Mouse (Mus musculus) monocyte, adult 5-6 weeks (primary cell): Measurements from ENCODE around the gene Ccdc155. TPM values are rescaled to one million over a fixed set of nuclear protein-coding genes. Genes with fewer than 3 reads are reported as not detected.

ENCODE experiments used
- ATAC-seq: fragments of 153-309, 156-312 bp; replicated peaks from 2 replicates; pipeline ENCODE4 v1.8.0; 2017; ENCODE audit warnings: mild to moderate bottlenecking; ENCODE audit not compliant: low TSS enrichment, insufficient number of reproducible peaks, severe bottlenecking, poor library complexity, low FRiP score
- total RNA-seq: library from RNA; stranded (forward); fragments of 200-1000, 200-491, 200-594 nt; gene quantifications from 3 replicates; pipeline ENCODE4 v1.2.3, GENCODE M21; 2017

The Ccdc155 gene
- total RNA-seq, 1 experiment from 2014 or later, result not detected

DNA sequence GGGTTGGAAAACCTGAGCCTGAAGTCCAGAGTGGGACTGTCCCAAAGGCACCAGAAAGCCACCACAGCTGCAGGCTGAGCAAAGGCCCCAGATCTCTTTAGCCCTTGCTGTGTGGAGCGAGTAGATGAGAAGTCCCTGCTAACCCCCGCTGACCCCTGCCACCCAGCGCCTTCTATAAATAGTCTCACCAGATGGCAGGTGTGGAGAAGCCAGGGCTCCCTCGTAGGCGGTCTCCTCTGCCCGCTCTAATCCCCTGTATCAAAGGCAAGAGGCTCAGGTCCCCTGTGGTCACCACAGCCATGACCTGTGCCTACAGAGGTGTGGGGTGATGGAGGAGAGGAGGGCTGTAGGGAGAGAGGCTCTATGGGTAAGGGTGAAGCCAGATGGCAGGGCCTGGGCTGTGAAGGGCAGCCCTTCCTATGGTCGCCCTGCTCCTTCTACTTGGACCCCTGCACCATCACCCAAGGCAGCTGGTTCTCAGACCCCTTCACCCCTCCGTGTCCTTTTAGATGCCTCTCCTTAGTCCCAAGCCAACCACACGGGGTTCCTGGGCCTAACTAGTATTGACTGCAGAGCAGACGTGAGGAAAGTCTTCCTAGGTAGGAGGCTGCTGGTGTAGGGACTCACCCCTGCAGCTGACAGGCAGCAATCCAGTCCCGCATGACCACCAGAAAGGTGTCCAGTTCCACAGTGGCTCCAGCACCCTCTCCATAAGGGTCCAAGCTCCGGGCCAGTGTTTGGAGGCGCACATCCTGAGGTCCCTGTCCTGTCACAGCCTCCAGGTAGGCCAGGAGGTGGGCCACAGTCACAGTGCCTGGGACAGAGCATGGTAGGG is 9.1 kb downstream of the Ccdc155 start:
- ATAC-seq, result no peak

DNA sequence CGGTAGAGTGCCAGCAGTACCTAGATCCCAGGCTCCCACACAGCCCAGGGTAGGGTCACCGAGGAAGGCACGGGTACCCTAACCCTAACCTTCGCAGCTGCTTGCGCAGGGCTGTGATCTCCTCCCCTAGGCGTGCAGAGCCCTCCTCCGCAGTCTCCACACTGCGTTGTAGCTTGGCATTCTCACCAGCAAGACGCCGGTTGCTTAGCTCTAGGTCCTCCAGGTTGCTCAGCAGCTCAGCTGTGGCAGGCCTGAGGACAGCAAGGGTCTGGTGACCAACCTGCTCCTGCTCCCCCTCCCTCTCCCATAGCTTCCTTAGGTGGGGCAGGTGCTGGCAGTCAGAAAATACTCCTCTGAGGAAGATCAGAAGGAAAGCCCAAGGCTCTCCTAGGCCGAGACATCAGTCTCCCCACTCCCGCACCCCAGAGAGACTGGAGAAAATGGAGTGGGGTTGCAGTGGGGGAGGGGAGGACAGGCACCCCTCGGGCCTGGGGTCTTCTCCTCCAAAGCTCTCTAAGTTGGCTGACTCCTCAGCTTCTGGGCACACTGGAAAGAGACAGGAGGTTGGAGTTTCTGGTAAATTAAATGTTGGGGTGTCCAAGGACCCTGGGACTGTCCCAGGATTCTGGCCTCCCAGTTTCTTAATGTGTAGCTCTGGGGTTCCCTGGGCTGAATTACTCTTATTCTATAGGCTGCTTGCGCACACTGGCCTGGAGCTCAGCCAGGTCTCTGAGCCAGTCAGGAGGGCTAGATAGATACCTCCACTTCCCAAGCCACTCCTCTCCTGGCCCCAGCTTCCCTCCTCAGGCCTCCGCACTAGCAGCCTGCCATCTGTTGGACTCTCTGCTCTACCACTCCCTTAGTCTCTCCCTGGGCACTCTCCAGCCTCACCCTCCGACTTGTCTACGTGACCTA is 10.6 kb downstream of the Ccdc155 start:
- ATAC-seq, result no peak

DNA sequence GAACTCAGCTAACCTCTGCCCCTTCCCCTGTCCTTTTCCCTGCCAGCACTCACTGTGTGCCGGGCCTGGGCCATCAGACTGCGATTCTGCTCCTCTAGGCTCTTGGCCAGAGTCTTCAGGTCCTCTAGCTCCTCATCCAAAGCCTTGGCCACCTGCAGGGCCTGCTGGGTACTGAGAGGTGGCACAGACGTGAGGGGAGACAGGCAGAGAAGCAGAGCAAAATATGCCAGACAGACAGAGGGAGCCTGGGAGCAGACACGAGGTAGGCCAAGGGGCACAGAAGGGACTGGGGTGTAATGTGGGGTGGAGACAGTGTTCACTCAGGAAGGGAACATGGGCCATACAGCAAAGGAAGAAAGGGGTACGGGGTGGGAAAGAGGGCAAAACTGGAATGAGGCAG is 11.3 kb downstream of the Ccdc155 start:
- no peak for ATAC-seq

DNA sequence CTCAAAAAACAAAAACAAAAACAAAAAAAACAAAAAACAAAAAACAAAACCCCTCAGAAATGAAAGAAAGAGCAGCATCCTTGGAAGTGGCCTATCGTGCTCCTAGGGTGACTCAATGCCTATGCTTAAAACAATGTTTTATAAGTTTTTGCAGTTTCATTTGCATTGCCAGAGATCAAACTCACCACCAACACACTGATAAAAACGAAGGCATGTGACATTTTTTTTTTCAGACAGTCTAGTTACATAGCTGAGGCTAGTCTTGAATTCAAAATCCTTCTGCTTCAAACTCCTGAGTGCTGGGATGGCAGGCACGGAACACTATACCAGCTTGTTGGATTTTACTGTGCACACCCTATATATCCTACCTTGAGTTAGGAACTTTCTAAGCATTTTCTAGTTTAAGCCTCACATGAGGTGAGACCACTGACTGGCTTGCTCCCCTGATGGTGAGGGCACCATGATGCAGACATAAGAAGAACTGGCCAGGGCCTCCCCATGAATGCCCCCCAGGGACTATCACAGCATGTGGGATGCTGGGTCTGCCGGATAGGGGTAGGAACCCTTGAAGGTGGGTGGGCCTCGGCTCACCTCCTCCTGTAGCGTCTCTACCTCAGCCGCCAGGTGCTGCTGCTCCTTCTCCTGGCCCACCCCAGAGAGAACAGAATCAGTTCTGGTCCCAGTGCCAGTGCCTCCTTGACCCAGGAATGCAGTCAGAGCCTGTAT is 11.9 kb downstream of the Ccdc155 start:
- no peak for ATAC-seq

DNA sequence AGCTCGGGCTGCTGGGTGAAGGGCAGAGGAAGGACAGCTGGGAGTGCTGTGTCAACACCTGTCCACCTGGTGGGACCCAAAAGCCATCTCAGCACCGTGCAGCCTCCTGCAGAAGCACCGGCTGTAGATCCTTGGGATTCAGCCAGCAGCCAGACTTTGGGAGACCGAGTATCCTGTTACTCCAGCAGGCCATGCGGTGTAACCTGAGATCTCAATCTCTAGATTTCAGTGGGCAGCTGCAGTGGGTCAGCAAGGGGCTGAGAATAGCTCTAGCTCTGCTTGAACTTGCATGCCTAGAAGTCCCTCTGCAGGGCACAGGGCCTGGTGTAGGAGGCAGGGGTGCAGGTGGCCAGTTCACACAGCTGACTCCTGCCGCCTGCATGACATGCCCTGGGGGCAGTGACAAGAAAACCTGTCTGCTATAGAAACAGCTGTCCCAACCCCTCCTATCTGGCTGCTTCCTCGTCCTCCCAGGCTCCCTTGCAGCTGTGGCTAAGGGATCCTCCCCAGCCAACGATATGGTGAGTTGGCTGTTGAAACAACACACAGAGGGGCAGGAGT is 12.8 kb downstream of the Ccdc155 start:
- no peak for ATAC-seq

DNA sequence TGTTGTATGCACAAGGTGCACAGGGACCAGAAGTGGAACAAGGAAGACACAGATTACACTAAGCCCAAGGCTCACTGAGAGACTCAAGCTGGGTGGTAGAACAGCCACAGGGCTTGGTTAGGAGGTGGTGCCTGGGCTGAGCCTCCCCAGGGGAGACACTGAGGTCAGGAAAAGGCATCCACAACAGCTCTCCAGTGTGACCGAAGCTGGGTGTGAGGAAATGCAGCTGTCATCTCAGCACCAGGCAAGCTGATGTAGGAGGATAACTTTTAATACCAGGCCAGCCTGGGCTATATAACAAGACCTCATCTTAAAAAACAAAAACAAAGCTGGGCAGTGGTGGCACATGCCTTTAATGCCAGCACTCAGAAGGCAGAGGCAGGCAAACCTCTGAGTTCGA is 13.5 kb downstream of the Ccdc155 start:
- no peak for ATAC-seq

DNA sequence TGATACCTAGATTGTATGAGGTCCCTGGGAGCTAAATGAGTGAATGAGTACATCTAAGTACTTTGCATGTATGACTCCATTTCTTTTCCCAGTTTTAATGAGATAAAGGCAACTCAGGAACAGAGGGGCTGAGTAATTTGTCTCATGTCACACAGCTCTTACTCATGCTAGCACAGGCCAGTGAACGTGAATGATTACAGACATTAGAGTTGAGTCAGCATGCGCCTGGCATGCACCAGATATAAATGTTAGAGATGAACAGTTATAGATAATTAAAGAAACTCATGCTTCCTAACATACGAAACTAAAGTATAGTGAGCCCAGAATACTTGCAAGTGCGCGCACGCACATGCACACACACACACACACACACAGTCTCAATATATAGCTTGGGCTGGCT is 14.5 kb downstream of the Ccdc155 start:
- ATAC-seq, result no peak

DNA sequence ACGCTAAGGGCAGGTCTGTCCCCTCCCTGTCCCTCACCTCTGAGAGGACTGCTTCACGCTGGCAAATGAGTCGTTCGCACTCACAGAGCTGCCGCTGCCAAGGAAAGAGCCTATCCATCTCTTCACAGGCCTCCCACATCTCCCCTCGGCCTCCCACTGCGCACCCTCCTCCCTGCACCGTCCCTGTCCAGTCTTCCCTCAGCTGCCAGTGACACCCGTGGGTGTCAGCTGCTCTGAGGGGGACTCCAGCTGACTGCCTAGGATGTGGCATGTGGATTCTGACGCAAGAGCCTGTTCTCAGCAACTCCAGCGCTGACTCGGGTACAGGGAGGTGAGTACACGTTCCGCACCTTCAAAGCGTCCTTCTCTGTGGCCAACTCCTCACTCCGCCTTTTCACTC is 15.1 kb downstream of the Ccdc155 start:
- no peak for ATAC-seq

DNA sequence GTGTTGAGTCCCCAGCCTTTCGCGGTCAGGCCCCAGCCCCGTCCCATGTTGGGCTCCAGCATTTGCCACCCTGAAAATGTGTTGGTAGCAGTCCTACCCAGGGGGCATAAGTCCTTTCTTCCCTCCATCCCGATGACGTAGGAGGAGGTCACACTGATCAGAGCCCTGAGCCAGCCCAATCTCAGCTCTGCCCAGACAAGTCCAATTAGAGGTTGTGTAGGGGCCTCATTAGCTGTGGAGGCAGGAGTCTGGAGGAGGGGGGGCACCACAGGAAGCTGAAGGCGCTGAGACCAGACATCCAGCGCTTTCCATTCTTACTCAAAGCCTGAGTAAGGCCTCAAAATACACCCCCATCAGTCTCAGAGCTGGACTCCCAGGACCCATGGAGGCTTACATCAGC is 18.8 kb downstream of the Ccdc155 start:
- no peak for ATAC-seq

DNA sequence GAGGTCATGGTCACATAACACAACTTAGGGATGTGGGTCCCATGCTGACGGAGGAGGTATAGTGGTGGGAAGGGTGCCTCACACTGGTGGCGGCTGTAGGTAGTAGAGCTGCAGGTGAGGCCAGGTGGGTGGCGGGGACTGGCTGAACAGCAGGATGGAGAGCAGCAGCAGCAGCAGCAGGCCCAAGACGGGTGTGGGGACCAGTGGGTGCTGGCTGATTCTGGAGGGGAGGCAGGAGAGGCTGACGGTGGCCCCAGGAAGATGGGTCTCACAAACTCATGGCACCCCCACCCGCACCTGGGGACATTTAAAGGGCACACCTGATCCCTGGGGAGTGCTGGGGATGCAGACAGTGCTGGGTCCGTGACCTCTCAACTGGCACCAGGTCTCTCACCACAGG is 21.0 kb downstream of the Ccdc155 start:
- ATAC-seq, result no peak

DNA sequence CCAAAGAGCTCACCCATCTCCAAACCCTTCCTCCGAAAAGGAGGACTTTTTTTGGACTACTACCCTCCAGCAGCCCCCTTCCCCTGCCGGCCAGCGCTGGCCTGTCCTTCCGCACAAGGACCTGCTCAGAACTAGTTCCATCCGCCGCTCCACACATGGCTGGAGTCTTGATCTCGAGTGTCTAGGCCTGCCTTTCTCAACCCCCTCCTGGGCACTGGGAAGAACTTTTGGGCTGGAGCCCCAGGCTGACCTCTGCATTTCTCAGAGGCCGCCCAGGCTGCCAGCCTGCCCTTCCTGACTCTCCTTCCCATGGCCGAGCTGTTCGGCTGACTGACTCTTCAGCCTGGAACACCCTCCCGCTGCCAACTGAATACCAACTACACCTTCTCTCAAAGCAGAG is 22.1 kb downstream of the Ccdc155 start:
- ATAC-seq, result no peak

DNA sequence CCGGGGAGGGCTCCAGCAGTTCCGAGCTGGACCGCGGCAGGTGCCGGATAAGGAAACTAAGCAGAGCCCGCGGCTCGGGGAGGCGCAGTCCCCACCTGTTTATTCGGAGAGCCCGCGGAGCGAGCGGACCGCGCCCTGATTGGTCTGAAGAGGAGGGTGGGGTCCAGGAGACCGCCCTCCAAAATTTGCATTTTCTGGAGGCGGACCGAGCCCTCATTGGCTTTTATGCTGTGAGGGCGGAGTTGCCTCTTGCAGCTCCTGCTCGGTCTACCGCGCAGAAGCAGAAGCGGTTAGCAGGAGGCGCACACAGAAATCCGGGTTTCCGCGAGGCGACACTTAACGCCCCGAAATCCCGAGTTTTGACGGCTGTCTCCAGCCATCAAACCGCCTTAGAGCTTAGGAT is 22.5 kb downstream of the Ccdc155 start:
- ATAC-seq, result peak; percentile 86

DNA sequence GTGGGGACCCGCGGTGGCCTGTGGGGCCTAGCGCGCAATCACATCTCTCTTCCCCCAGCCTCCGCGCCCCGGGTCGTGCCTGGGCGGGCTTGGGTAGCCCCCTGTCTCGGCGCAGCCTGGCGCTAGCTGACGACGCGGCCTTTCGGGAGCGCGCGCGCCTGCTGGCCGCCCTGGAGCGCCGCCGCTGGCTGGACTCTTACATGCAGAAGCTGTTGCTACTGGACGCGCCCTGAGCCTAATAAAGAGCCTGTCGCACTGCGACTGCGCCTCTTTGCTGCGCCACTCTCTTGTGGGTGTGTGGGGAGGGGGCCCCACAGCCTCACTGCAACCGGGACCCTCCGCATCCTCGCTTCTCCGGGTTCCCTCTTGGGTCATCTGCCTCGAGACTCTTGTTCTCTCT is 23.2 kb downstream of the Ccdc155 start:
- ATAC-seq, result no peak

DNA sequence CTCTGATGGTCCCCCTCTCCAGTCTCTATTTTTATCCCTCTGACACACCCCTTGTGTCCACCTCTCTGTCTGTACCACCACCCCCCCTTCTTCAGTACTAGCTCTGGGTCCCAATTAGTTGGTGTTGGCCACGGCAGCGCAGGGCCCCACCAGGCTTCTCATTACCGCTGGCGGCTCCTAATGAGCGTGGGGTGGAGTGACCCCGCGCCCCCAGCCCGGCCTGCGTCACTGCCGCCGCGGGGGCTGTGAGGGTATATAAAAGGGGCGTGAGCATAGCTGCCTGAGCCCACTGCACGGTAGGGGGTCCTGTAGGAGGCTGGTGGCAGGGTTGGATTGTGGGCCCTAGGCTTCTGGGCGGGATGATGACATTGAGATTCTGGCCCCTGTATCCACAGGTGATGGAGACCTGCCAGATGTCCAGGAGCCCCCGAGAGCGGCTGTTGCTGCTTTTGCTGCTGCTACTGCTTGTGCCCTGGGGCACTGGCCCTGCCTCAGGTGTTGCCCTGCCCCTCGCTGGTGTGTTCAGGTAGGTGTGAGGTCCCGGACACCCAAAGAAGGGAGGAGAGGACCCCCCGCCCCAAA is 23.7 kb downstream of the Ccdc155 start, which contains the start of gene Pth2:
Gene Pth2 (plus strand): TSS at position 100 of the 582 bp plus-strand sequence.
- no peak for ATAC-seq

DNA sequence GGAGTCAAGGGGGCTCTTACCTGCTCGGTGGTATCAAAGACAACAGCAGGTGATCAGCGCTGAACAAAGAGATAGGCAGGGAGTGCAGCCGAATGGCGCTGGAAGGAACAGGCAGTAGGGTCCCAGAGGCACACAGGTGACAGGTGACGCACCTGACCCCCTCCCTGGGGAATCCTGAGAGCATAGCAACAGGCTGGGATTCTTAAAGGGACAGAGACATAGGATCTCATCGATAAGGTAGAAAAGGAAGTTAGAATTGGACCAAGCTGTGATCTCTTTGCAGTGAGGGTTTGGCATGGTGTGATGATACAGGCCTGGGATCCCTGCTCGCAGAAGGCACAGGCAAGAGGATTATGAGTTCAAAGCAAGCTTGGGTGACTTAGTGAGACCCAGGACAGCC is 25.2 kb downstream of the Ccdc155 start, which contains the start of gene Gfy:
Gene Gfy (minus strand): TSS at position 101 of the 400 bp plus-strand sequence.
- ATAC-seq, result no peak

DNA sequence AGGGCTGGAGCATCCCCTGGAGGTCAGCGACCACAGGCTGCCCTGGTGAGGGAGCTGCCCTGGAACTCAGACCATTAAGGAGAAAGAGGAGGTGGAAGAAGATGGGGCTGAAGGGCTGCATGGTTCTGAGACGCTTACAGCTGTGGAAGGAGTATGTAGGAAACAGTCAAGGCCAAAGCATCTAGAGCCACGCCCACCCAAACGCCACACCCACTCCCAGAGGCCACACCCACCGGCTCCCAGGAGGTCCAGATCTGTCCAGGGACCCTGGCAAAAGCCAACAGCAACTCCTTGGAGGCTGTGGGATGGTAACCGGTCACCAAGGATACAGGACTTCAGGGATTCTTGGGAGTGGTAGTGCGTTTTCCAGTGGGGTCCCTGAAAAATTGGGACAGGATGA is 26.1 kb downstream of the Ccdc155 start:
- no peak for ATAC-seq

DNA sequence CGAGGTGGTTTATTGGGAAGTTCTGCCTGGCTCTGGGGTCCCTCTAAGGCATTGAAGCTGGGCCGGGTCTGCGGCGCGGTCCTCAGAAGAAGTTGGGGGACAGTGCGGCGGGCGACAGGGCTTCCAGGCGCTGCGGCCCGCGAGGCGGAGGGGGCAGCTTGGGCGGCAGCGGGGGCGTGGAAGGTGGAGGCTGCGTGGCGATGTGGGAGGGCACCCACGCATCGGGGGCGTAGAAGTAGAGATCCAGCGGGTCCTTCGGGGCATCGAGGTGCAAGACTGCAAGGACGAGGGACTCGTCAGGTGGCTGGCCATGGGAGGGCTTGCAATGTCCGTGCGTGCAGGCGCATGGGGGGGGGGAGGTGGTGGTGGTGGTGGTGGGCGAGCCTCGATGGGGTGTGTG is 28.3 kb downstream of the Ccdc155 start:
- no peak for ATAC-seq

DNA sequence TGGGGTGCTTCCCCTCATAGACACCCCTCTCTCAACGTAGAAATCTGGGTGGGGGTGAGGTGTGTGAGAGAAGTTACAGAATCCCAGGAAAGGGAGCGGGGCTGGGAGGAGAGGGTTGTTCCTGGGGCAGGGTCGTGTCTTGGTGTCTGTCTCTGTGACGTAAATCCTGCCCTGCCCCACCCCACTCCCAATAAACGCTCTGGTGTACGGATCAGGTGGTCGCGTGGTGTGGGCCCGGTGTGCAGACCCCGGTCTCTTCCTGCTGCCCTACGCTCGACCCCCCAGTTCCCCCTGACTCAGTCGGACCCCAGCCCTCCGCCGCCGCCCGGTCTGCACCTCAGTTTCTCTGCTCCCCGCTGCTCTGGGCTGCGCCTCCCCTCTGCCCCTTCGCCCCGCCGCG is 28.8 kb downstream of the Ccdc155 start:
- no peak for ATAC-seq
